Mouse (Mus musculus): ENCODE data around the gene Dph7. TPM values are rescaled to one million over a fixed set of nuclear protein-coding genes. Genes with fewer than 3 reads are reported as not detected.

Dph7 gene
- polyA plus RNA-seq, 1 experiment from 2014 or later = 25.4 TPM

Small RNA genes within 50 kb of the gene (microRNA-seq; reads per million reads assigned to microRNA genes)
- not detected for gene Gm22875

Other genes with a start within 250 kb of the Dph7 start
- gene Cacna1b, start 199.2 kb upstream of the Dph7 start, polyA plus RNA-seq (2014; fragmentation: Nextera tagmentation; extraction: Ambion mirVana) = 1.3 TPM in 2 replicates
- gene Ehmt1, start 42.8 kb upstream of the Dph7 start, polyA plus RNA-seq (2014; fragmentation: Nextera tagmentation; extraction: Ambion mirVana) = 91.2 and 95.9 TPM in 2 replicates
- gene Arrdc1, start 27.1 kb upstream of the Dph7 start, polyA plus RNA-seq (2014; fragmentation: Nextera tagmentation; extraction: Ambion mirVana) = 72.4 and 80.5 TPM in 2 replicates
- gene Zmynd19, start 12.6 kb upstream of the Dph7 start, polyA plus RNA-seq (2014; fragmentation: Nextera tagmentation; extraction: Ambion mirVana) = 6.3 and 8.1 TPM in 2 replicates
- gene Mrpl41, start 12.7 kb downstream of the Dph7 start, polyA plus RNA-seq (2014; fragmentation: Nextera tagmentation; extraction: Ambion mirVana) = 114 and 129 TPM in 2 replicates
- 5.2 and 6.5 TPM in 2 replicates for gene Pnpla7, start 13.6 kb downstream of the Dph7 start, polyA plus RNA-seq (2014; fragmentation: Nextera tagmentation; extraction: Ambion mirVana)
- gene Nsmf, start 92.0 kb downstream of the Dph7 start, polyA plus RNA-seq (2014; fragmentation: Nextera tagmentation; extraction: Ambion mirVana) = 59.5 and 60.3 TPM in 2 replicates
- 0.26 and 0.53 TPM in 2 replicates for gene Entpd8, start 117.9 kb downstream of the Dph7 start, polyA plus RNA-seq (2014; fragmentation: Nextera tagmentation; extraction: Ambion mirVana)
- 2.3 and 5.0 TPM in 2 replicates for gene Noxa1, start 132.7 kb downstream of the Dph7 start, polyA plus RNA-seq (2014; fragmentation: Nextera tagmentation; extraction: Ambion mirVana)
- 8.0 and 8.9 TPM in 2 replicates for gene Nrarp, start 218.4 kb downstream of the Dph7 start, polyA plus RNA-seq (2014; fragmentation: Nextera tagmentation; extraction: Ambion mirVana)
- gene Tor4a, start 234.5 kb downstream of the Dph7 start, polyA plus RNA-seq (2014; fragmentation: Nextera tagmentation; extraction: Ambion mirVana) = 12.8 and 15.8 TPM in 2 replicates
- 102 TPM in 2 replicates for gene Nelfb, start 249.1 kb downstream of the Dph7 start, polyA plus RNA-seq (2014; fragmentation: Nextera tagmentation; extraction: Ambion mirVana)